Mouse (Mus musculus) cerebellum, adult 2 months (tissue): ENCODE data around the gene Fbxo44.

Experiments
- CTCF ChIP-seq: fragments of 200-500 bp; IDR thresholded peaks from 2 replicates; pipeline ENCODE4 v1.5.1; 2011; ENCODE audit warnings: low read depth, mild to moderate bottlenecking, control low read depth, low read length, moderate library complexity, borderline replicate concordance; ENCODE audit not compliant: insufficient read depth
- POLR2A ChIP-seq: fragments of 200-500 bp; IDR thresholded peaks from 2 replicates; pipeline ENCODE4 v1.6.1; 2011; ENCODE audit warnings: low read length, control low read depth, borderline replicate concordance; ENCODE audit not compliant: insufficient read depth

- TF ChIP-seq CTCF (no peak), POLR2A (no peak)
These were observed 56.1 kb downstream of the Fbxo44 start for GRCm38 (mm10) chr4:148104146-148104545.
